Mouse (Mus musculus) hematopoietic multipotent progenitor cell, adult 10-12 weeks (in vitro differentiated cells): ENCODE results near the gene Osbpl6. TPM values are rescaled to one million over a fixed set of nuclear protein-coding genes. Genes with fewer than 3 reads are reported as not detected.

Experiments
- polyA plus RNA-seq: library from polyadenylated mRNA; stranded (reverse); fragments of >175 nt; gene quantifications from 2 replicates; pipeline ENCODE4 v1.2.3, GENCODE M21; 2012; ENCODE audit warnings: low replicate concordance

Osbpl6 gene
- 5.7 and 12.7 TPM in 2 replicates for polyA plus RNA-seq

DNA sequence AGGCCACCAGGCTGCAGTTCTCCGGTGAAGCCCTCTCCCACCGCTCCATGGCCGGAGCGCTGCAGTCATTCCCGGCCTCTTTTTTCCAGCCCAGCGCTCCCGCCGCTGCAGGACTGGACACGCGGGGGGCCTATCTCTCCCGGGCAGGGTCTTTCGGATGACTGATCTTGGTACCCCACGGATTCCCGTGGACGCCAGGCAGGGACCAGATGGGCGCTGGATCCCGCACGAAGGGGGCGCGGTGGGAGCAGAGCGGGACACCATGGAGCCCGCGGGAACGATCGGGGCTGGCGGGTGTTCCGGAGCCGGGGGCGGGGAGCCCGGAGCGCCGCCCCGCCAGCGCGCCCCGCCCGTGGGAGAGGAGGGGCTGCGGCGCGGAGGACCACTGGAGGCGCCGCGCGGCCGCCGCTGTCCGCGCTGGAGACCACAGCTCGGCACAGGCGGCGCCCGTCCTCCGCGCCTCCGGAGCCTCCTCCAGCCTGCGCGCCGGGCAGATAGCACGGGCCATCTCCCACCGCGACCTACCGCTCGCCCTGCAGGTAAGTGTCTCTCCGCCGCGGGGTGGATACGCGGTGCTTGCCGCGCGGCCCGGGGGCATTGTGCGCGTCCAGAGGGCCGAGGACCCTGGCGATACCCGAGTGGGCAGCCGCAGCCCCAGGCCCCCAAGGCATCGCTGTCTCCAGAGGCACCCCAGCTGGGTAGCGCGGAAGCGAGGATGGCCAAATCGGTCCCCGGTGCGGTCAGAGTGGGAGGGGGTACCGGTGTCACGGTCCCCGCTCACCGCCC is at the start of gene Osbpl6:
Osbpl6 (plus strand) TSS at position 358 of the 786 bp plus-strand sequence.

DNA sequence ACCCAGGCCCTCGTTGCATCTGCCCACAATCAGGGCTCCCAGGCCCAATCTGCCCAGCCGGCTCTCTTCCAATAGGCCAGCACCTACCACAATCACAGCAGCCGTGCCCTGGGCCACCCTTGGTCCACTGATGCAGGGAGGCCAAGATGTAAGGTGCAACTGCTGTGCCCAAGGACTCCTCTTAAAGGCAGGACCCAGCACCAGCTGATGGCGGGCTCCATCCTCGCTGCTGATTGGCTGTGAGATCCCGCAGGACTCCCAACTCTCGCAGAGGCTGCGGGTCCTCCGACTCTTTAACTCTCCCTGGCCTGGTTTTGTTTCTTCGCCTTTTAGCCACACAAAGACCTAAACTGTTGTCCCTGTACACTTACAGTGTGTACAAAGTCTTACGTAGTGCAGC is 46.1 kb upstream of the Osbpl6 start, which contains the start of gene Cyct:
Cyct (minus strand) TSS at position 225 of the 400 bp plus-strand sequence.

DNA sequence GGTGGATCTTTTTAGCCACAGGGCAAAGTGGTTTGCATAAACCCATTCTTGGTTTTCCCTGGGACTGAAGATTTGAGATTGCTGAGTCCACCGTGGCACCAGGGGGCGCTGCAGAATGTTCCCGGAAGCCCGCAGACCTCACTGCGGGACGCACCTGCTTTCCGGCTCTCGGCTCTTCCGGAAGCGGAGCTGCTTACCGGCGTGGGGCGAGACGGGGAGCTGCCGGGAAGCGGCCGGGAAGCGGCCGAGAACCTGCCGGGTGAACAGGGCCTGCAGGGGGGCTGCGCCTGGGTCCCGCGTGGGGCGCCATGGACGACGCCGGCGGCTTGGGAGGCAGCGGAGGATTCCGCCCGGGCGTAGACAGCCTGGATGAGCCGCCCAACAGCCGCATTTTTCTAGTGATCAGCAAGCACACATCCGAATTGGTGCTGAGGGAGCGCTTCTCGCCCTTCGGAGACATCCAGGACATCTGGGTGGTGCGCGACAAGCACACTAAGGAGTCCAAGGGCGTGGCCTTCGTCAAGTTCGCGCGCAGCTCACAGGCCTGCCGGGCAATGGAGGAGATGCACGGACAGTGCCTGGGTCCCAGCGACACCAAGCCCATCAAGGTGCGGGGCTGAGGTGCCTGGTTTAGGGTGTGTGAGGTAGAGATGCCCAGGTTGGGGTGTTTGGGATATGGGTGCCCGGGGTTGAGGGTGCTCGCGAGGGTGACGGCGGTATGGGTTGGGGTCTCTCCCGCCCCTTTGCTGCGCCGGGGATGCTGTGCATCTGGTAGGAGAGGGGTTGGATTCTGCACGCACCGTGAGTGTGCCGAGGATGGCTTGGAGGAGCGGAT is 36.3 kb upstream of the Osbpl6 start, which contains the start of gene Rbm45:
Rbm45 (plus strand) TSS at position 164 of the 835 bp plus-strand sequence.

DNA sequence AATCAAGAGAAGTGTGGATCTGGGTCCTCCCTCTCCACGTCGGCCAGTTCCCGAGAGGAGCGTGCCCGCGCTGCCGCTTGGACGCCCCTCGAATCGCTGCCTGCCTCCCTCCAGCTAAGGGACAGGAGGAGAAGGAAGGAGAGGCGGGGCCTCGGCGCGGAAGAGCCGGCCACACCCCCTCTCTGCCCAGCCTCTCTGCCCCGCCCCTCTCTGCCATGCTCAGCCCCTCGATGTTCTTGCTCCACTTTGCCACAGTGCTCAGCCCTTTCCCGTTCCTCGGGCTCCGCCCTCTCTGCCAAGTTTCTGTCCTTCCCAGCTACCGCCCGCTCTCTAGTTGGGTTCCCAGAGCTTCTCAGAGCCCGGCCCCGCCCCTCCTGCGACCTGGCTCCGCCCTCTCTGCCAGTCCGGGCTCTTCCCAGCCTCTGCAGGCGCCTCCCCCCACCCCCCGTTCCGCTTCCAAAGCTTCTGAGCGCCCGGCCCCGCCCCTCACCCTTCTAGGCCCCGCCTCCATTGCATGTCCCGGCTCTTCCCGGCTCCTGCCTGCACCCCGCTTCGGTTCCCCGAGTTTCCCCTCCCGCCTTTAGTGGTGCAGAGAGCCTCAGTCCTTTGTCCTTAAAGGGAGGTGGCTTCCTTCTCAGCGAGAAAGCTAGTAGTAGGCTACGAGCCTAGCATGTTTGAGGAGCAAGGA is 241.7 kb downstream of the Osbpl6 start, which contains the start of the genes Prkra and Pjvk:
Prkra (minus strand) TSS at position 133 of the 688 bp plus-strand sequence.
Pjvk (plus strand) TSS at position 594 of the 688 bp plus-strand sequence.

Other genes with a start within 250 kb of the Osbpl6 start
- 0.13 and 0.48 TPM in 2 replicates for gene Pde11a, start 67.7 kb upstream of the Osbpl6 start, polyA plus RNA-seq
- not detected in 2 replicates for gene Cyct, start 46.1 kb upstream of the Osbpl6 start, polyA plus RNA-seq
- 10.8 and 17.0 TPM in 2 replicates for gene Rbm45, start 36.5 kb upstream of the Osbpl6 start, polyA plus RNA-seq
- 4.5 and 7.3 TPM in 2 replicates for gene Prkra, start 241.5 kb downstream of the Osbpl6 start, polyA plus RNA-seq
- gene Pjvk, start 242.0 kb downstream of the Osbpl6 start, polyA plus RNA-seq = not detected in 2 replicates